Mouse (Mus musculus): ENCODE data around the gene Tma7. TPM values are rescaled to one million over a fixed set of nuclear protein-coding genes. Genes with fewer than 3 reads are reported as not detected.
A peak's percentile ranks its signal among the peaks of the same experiment; 100 is the strongest.

The Tma7 gene
- polyA plus RNA-seq, 1 experiment from 2014 or later, result 480 TPM

DNA sequence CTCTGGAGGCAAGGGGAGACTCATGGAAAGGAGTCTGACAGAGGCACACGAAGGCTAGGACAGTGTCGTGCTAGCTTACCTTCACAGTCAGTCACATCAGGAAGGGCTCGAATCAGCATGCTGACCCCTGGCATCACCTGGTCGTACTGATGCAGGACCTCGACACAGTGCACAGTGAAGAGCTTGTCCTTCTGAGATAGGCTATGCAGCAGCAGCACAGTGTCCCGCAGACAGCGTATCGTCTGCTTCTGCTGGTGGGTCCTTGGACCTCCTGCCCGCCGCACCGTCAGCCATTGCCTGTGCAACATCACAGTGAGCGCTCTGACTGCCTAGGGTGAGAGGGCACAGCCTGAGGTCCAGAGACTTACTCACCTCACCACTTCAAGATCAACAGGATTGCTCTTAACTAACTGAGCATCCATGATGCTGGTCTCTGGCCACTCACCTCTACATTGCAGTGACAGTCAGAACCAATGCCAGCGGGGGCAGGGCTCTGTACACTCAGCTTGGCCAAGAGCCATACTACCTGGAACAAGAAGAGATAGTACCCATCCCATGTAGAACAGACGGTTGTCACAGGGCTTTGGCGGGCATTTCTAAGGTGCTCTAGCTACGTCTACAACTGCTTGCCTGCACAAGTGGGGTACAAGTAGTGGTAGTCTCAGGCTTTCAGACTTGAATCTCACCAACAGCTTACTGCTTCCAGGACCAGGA, 22.0 kb downstream of the Tma7 start:
- peak overlapping the region; percentile 89; the same call in 1 of the 2 replicates for H3K27ac ChIP-seq

GRCm38 (mm10) chr9:109059136-109059903, 23.1 kb downstream of the Tma7 start, which contains the start of gene Trex1:
TSS of gene Trex1 (minus strand) at chr9:109059734.
- Histone ChIP-seq H3K27ac (peak within 1 kb of the TSS; percentile 89), H3K9me3 (replicated peaks) (no peaks in the 10 kb centered on the region), H3K4me3 (replicated peaks) (peak within 1 kb of the TSS; percentile 60), H3K9ac (peak within 1 kb of the TSS; percentile 76), H3K36me3 (peaks cover 58% of the 10 kb centered on the region), H3K4me2 (peak within 1 kb of the TSS; percentile 85), H3K27me3 (no peaks in the 10 kb centered on the region), H3K4me1 (replicated peaks) (peaks cover 46% of the 10 kb centered on the region)
- ATAC-seq (ENCODE audit: low read depth), result peak; percentile 97
- WGBS (ENCODE audit: insufficient replicate concordance), result 4% methylated on average over 15 of the region's 15 CpGs
- DNase-seq, result peak; percentile 83

More for the DNA sequence above, 22.0 kb downstream of the Tma7 start:
- H3K4me3 ChIP-seq (replicated peaks), result peak overlapping the region; percentile 60; the same call in 1 of the 2 replicates
- H3K9me3 ChIP-seq (replicated peaks), result no peaks in the 10 kb centered on the region
- DNase-seq (no peak), ATAC-seq (ENCODE audit: low read depth) (no peak)
- peaks cover 69% of the 10 kb centered on the region for H3K36me3 ChIP-seq
- H3K4me2 ChIP-seq, result peak overlapping the region; percentile 85; the same call in 1 of the 2 replicates
- no peaks in the 10 kb centered on the region for H3K27me3 ChIP-seq
- H3K4me1 ChIP-seq (replicated peaks), result peaks cover 35% of the 10 kb centered on the region
- no peak overlapping the region for H3K9ac ChIP-seq
- WGBS (ENCODE audit: insufficient replicate concordance), result 84% methylated on average over 16 of the region's 16 CpGs

DNA sequence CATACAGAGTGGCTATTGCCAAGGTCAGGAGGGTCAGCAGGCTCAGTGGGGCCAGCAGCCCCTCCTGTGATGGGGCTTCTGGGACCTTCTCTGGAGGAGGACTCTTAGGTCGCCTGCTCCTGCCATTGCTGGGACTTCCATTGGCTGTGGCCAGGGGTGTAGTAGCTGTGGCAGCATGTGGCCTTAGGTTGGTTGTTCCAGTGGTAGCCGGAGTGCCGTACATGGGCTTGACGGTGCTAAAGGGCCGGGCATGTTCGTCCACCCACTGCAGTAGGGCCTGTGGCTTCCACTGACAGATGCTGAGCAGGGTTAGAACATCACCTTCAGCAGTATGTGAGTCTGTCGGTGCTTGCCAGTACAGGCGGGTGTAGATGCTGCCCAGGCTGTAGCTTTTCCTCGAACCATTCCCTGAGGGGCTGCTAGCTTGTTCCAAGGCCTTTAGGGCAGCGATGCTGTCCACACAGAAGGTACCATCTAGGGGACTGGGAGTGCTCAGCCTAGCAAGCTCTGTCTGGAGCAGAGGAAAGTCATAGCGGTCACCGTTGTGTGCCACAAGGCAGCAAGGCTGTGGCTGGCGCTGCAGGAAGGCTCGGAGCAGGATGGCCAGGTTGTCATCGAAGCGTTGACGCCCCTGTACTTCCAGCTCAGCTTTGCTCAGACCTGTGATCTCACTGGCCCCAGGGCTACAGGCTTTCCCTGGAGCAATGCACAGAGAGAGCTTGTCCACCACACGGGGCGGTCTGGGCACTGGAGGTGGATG, 24.2 kb downstream of the Tma7 start:
- H3K27me3 ChIP-seq, result no peaks in the 10 kb centered on the region
- ATAC-seq (ENCODE audit: low read depth), result no peak
- H3K4me3 ChIP-seq (replicated peaks), result peak overlapping the region; percentile 60
- H3K36me3 ChIP-seq, result peaks cover 47% of the 10 kb centered on the region
- H3K9me3 ChIP-seq (replicated peaks), result no peaks in the 10 kb centered on the region
- no peak for DNase-seq
- peak overlapping the region; percentile 85 for H3K4me2 ChIP-seq
- WGBS (ENCODE audit: insufficient replicate concordance), result 90% methylated on average over 19 of the region's 19 CpGs
- peaks cover 49% of the 10 kb centered on the region for H3K4me1 ChIP-seq (replicated peaks)
- peak overlapping the region; percentile 76 for H3K9ac ChIP-seq
- H3K27ac ChIP-seq, result peak overlapping the region; percentile 89

DNA sequence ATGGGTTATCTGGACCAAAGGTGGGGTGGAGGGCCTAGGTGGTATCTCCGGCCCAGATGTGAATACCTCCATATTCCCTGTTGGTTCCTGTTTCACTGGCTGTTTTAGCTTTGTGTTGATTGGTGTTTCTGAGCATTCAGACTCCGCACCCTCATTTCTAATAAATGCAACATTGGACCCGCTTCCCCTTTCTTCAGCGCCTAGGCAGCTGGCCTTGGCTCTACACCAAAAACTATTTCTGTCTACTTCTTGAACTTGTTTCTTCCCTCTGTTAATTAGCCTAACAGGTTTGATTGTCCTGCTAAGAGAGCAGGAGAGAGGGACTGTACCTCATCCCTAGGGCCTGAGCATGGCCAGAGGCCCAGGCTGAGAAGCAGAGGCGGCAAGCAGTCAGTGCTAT, 24.8 kb downstream of the Tma7 start:
- ATAC-seq (ENCODE audit: low read depth) (no peak), DNase-seq (no peak)
- H3K27ac ChIP-seq, result peak overlapping the region; percentile 47; the same call in 1 of the 2 replicates
- H3K27me3 ChIP-seq, result no peaks in the 10 kb centered on the region
- H3K4me1 ChIP-seq (replicated peaks), result peaks cover 49% of the 10 kb centered on the region
- no peaks in the 10 kb centered on the region for H3K9me3 ChIP-seq (replicated peaks)
- 87% methylated on average over 5 of the region's 5 CpGs for whole genome bisulfite sequencing (ENCODE audit: insufficient replicate concordance)
- peak overlapping the region; percentile 85 for H3K4me2 ChIP-seq
- H3K9ac ChIP-seq, result peak overlapping the region; percentile 76; the same call in 1 of the 2 replicates
- no peak overlapping the region for H3K4me3 ChIP-seq (replicated peaks)
- peaks cover 41% of the 10 kb centered on the region for H3K36me3 ChIP-seq

DNA sequence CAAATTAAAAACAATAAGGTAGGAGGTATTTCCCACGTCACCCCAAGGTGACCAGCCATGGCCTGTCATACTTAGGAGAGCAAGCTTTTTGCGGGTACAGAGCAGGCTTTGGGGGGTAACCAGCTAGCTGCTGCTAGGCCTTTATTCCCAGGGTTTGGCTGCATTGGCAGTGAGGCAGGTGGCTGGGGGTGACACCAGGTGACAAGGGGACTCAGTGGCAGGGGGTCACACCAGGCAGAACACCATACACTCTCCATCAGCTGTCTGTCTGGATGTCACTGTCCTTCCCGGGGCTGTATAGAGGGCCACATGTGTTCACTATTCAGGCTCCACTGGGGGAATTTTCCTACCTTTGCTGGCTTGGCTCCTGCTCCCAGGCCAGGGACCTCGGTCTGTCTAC, 25.5 kb downstream of the Tma7 start:
- Histone ChIP-seq H3K4me3 (replicated peaks) (no peak overlapping the region), H3K27me3 (no peaks in the 10 kb centered on the region), H3K36me3 (peaks cover 37% of the 10 kb centered on the region), H3K4me1 (replicated peaks) (peaks cover 49% of the 10 kb centered on the region), H3K27ac (no peak overlapping the region), H3K4me2 (no peak overlapping the region), H3K9ac (peak overlapping the region; percentile 15; the same call in 1 of the 2 replicates), H3K9me3 (replicated peaks) (no peaks in the 10 kb centered on the region)
- ATAC-seq (ENCODE audit: low read depth) (no peak), DNase-seq (no peak)
- 87% methylated on average over 4 of the region's 4 CpGs for WGBS (ENCODE audit: insufficient replicate concordance)

GRCm38 (mm10) chr9:109056081-109056690, 26.2 kb downstream of the Tma7 start:
- H3K9ac ChIP-seq, result no peak overlapping the region
- 84% methylated on average over 17 of the region's 17 CpGs for WGBS (ENCODE audit: insufficient replicate concordance)
- no peaks in the 10 kb centered on the region for H3K27me3 ChIP-seq
- DNase-seq (no peak), ATAC-seq (ENCODE audit: low read depth) (no peak)
- H3K36me3 ChIP-seq, result peaks cover 33% of the 10 kb centered on the region
- H3K4me2 ChIP-seq, result no peak overlapping the region
- peaks cover 53% of the 10 kb centered on the region for H3K4me1 ChIP-seq (replicated peaks)
- no peak overlapping the region for H3K4me3 ChIP-seq (replicated peaks)
- no peaks in the 10 kb centered on the region for H3K9me3 ChIP-seq (replicated peaks)
- no peak overlapping the region for H3K27ac ChIP-seq

- WGBS (ENCODE audit: insufficient replicate concordance), result 85% methylated on average over 12 of the region's 12 CpGs
- peak overlapping the region; percentile 41 for H3K4me3 ChIP-seq (replicated peaks)
- no peaks in the 10 kb centered on the region for H3K27me3 ChIP-seq
- no peak for ATAC-seq (ENCODE audit: low read depth)
- H3K4me1 ChIP-seq (replicated peaks), result peaks cover 53% of the 10 kb centered on the region
- peaks cover 32% of the 10 kb centered on the region for H3K36me3 ChIP-seq
- no peak for DNase-seq
- H3K27ac ChIP-seq, result peak overlapping the region; percentile 69
- no peaks in the 10 kb centered on the region for H3K9me3 ChIP-seq (replicated peaks)
- peak overlapping the region; percentile 59 for H3K4me2 ChIP-seq
- peak overlapping the region; percentile 63 for H3K9ac ChIP-seq
Observed at GRCm38 (mm10) chr9:109055271-109056030, 26.9 kb downstream of the Tma7 start.

- peak; percentile 46 for ATAC-seq (ENCODE audit: low read depth)
- peak overlapping the region; percentile 63 for H3K9ac ChIP-seq
- H3K27me3 ChIP-seq, result no peaks in the 10 kb centered on the region
- peak overlapping the region; percentile 69 for H3K27ac ChIP-seq
- peaks cover 53% of the 10 kb centered on the region for H3K4me1 ChIP-seq (replicated peaks)
- H3K4me2 ChIP-seq, result peak overlapping the region; percentile 59
- DNase-seq, result peak; percentile 41
- no peaks in the 10 kb centered on the region for H3K9me3 ChIP-seq (replicated peaks)
- H3K36me3 ChIP-seq, result peaks cover 28% of the 10 kb centered on the region
- peak overlapping the region; percentile 41 for H3K4me3 ChIP-seq (replicated peaks)
- WGBS (ENCODE audit: insufficient replicate concordance), result 2% methylated on average over 7 of the region's 7 CpGs
Observed at GRCm38 (mm10) chr9:109054712-109055111, 27.7 kb downstream of the Tma7 start.

GRCm38 (mm10) chr9:109053851-109054250, 28.5 kb downstream of the Tma7 start:
- H3K36me3 ChIP-seq, result peaks cover 28% of the 10 kb centered on the region
- peaks cover 51% of the 10 kb centered on the region for H3K4me1 ChIP-seq (replicated peaks)
- H3K9me3 ChIP-seq (replicated peaks), result no peaks in the 10 kb centered on the region
- H3K4me2 ChIP-seq, result no peak overlapping the region
- no peak overlapping the region for H3K4me3 ChIP-seq (replicated peaks)
- H3K27ac ChIP-seq, result peak overlapping the region; percentile 4; the same call in 1 of the 2 replicates
- H3K9ac ChIP-seq, result no peak overlapping the region
- DNase-seq (no peak), ATAC-seq (ENCODE audit: low read depth) (no peak)
- WGBS (ENCODE audit: insufficient replicate concordance), result 60% methylated on average over 6 of the region's 6 CpGs
- no peaks in the 10 kb centered on the region for H3K27me3 ChIP-seq

GRCm38 (mm10) chr9:109053366-109053765, 29.0 kb downstream of the Tma7 start:
- H3K9me3 ChIP-seq (replicated peaks), result no peaks in the 10 kb centered on the region
- 76% methylated on average over 3 of the region's 3 CpGs for WGBS (ENCODE audit: insufficient replicate concordance)
- DNase-seq (no peak), ATAC-seq (ENCODE audit: low read depth) (no peak)
- no peaks in the 10 kb centered on the region for H3K27me3 ChIP-seq
- H3K4me3 ChIP-seq (replicated peaks), result no peak overlapping the region
- no peak overlapping the region for H3K27ac ChIP-seq
- H3K36me3 ChIP-seq, result peaks cover 23% of the 10 kb centered on the region
- H3K4me2 ChIP-seq, result no peak overlapping the region
- H3K9ac ChIP-seq, result no peak overlapping the region
- H3K4me1 ChIP-seq (replicated peaks), result peaks cover 46% of the 10 kb centered on the region

All from liver, embryonic 13.5 days (tissue).